Mouse (Mus musculus) kidney, embryonic 14.5 days (tissue): ENCODE results near the gene Cdip1. TPM values are rescaled to one million over a fixed set of nuclear protein-coding genes. Genes with fewer than 3 reads are reported as not detected.
"Not testable (repeated sequence)": the region's sequence is repeated elsewhere in the genome, so short reads cannot be mapped to it uniquely, and the experiment has no call there.

ENCODE experiments used
- ATAC-seq: fragments of 200-750 bp; cut with Nextera tagmentation; 2 replicates; pipeline ENCODE4 v1.8.0; 2017; ENCODE audit warnings: moderate number of reproducible peaks, mild to moderate bottlenecking, moderate TSS enrichment, moderate library complexity; ENCODE audit not compliant: low FRiP score, low TSS enrichment
- H3K27ac ChIP-seq: fragments of 300-500 bp; sonication (generic); 2 replicates; pipeline ENCODE4 v1.5.1; 2014; ENCODE audit warnings: low read depth, mild to moderate bottlenecking, low read length, moderate library complexity, mixed read lengths
- H3K27me3 ChIP-seq: fragments of 300-500 bp; sonication (generic); 2 replicates; pipeline ENCODE4 v1.6.1; 2014; ENCODE audit warnings: mild to moderate bottlenecking, low read length; ENCODE audit not compliant: control insufficient read depth, insufficient read depth
- H3K36me3 ChIP-seq: fragments of 300-500 bp; sonication (generic); 2 replicates; pipeline ENCODE4 v1.6.1; 2014; ENCODE audit warnings: low read length, mixed read lengths; ENCODE audit not compliant: control insufficient read depth, insufficient read depth
- H3K4me1 ChIP-seq: fragments of 300-500 bp; sonication (generic); 2 replicates; pipeline ENCODE4 v1.6.1; 2014; ENCODE audit warnings: low read length, mixed read lengths; ENCODE audit not compliant: control insufficient read depth, insufficient read depth
- H3K4me2 ChIP-seq: fragments of 300-500 bp; sonication (generic); replicated peaks from 2 replicates; pipeline ENCODE4 v1.6.1; 2014; ENCODE audit warnings: low read depth, mild to moderate bottlenecking, low read length
- H3K4me3 ChIP-seq: fragments of 300-500 bp; sonication (generic); 2 replicates; pipeline ENCODE4 v1.5.1; 2014; ENCODE audit warnings: mild to moderate bottlenecking, low read length
- H3K9ac ChIP-seq: fragments of 300-500 bp; sonication (generic); 2 replicates; pipeline ENCODE4 v1.6.1; 2014; ENCODE audit warnings: low read depth, mild to moderate bottlenecking, low read length, moderate library complexity
- H3K9me3 ChIP-seq: fragments of 300-500 bp; sonication (generic); 2 replicates; pipeline ENCODE4 v1.6.1; 2016; ENCODE audit warnings: low read length; ENCODE audit not compliant: control insufficient read depth
- WGBS: fragments of 180-500 bp; shearing (Covaris S2); extraction: QIAGEN DNeasy Blood & Tissue Kit; methylation state at CpG from one replicate; pipeline ENCODE4 v1.1.7; 2014; 5-methylcytosine and 5-hydroxymethylcytosine counted together
- polyA plus RNA-seq: library from polyadenylated mRNA; unstranded; fragments of >200 nt; fragmentation: Nextera tagmentation; extraction: Ambion mirVana; gene quantifications from 2 replicates; pipeline ENCODE4 v1.2.1, GENCODE M21; 2014

Cdip1 gene
- polyA plus RNA-seq, 1 experiment from 2014 or later, result 98.0 TPM

GRCm38 (mm10) chr16:4824466-4824865 lies 34.4 kb upstream of the Cdip1 start:
- H3K4me2 ChIP-seq, H3K36me3 ChIP-seq, H3K9me3 ChIP-seq, H3K4me3 ChIP-seq, H3K9ac ChIP-seq, H3K27me3 ChIP-seq, H3K4me1 ChIP-seq, ATAC-seq, H3K27ac ChIP-seq: not testable (repeated sequence)
- WGBS, result 89% methylated on average over 5 of the region's 5 CpGs

GRCm38 (mm10) chr16:4818349-4818748 lies 28.3 kb upstream of the Cdip1 start:
- Histone ChIP-seq H3K4me1 (no peaks in the 10 kb centered on the region), H3K36me3 (no peaks in the 10 kb centered on the region), H3K4me2 (no peak overlapping the region), H3K9ac (no peak overlapping the region), H3K4me3 (no peak overlapping the region), H3K9me3 (peaks cover 4% of the 10 kb centered on the region; the same call in 1 of the 2 replicates), H3K27me3 (no peaks in the 10 kb centered on the region), H3K27ac (no peak overlapping the region)
- WGBS, result 85% methylated on average over 3 of the region's 3 CpGs
- no peak for ATAC-seq

- H3K9me3 ChIP-seq, result no peaks in the 10 kb centered on the region
- no peaks in the 10 kb centered on the region for H3K27me3 ChIP-seq
- H3K27ac ChIP-seq, result no peak overlapping the region
- H3K4me3 ChIP-seq, result no peak overlapping the region
- no peaks in the 10 kb centered on the region for H3K4me1 ChIP-seq
- no peak overlapping the region for H3K4me2 ChIP-seq
- ATAC-seq, result no peak
- no peak overlapping the region for H3K9ac ChIP-seq
- no peaks in the 10 kb centered on the region for H3K36me3 ChIP-seq
- WGBS, result 82% methylated on average over 4 of the region's 4 CpGs
Measured at GRCm38 (mm10) chr16:4796631-4797030, 6.5 kb upstream of the Cdip1 start.

- no peaks in the 10 kb centered on the region for H3K36me3 ChIP-seq
- no peak overlapping the region for H3K4me3 ChIP-seq
- ATAC-seq, result no peak
- peaks cover 19% of the 10 kb centered on the region for H3K4me1 ChIP-seq
- no peak overlapping the region for H3K4me2 ChIP-seq
- no peaks in the 10 kb centered on the region for H3K27me3 ChIP-seq
- H3K9ac ChIP-seq, result no peak overlapping the region
- H3K27ac ChIP-seq, result no peak overlapping the region
- no peaks in the 10 kb centered on the region for H3K9me3 ChIP-seq
- 56% methylated on average over 2 of the region's 2 CpGs for WGBS
Measured at GRCm38 (mm10) chr16:4791332-4791731, 1.2 kb upstream of the Cdip1 start.

GRCm38 (mm10) chr16:4789311-4789768 lies 752 bp downstream of the Cdip1 start:
- Histone ChIP-seq H3K4me3 (peak overlapping the region; percentile 87), H3K27me3 (no peaks in the 10 kb centered on the region), H3K27ac (peak overlapping the region; percentile 98), H3K36me3 (no peaks in the 10 kb centered on the region; the same call in 1 of the 2 replicates), H3K4me1 (peaks cover 26% of the 10 kb centered on the region), H3K9me3 (no peaks in the 10 kb centered on the region), H3K4me2 (peak overlapping the region; percentile 72), H3K9ac (peak overlapping the region; percentile 89)
- under 1% methylated on average over 29 of the region's 29 CpGs for WGBS
- ATAC-seq, result peak; percentile 58

GRCm38 (mm10) chr16:4788176-4788575 lies 1.9 kb downstream of the Cdip1 start:
- H3K9me3 ChIP-seq, result no peaks in the 10 kb centered on the region
- H3K9ac ChIP-seq, result no peak overlapping the region
- H3K36me3 ChIP-seq, result peaks cover 4% of the 10 kb centered on the region; the same call in 1 of the 2 replicates
- no peaks in the 10 kb centered on the region for H3K27me3 ChIP-seq
- no peak for ATAC-seq
- peak overlapping the region; percentile 72; the same call in 1 of the 2 replicates for H3K4me2 ChIP-seq
- peaks cover 28% of the 10 kb centered on the region for H3K4me1 ChIP-seq
- H3K27ac ChIP-seq, result no peak overlapping the region
- no peak overlapping the region for H3K4me3 ChIP-seq

GRCm38 (mm10) chr16:4785706-4786105 lies 4.4 kb downstream of the Cdip1 start:
- Histone ChIP-seq H3K27ac (no peak overlapping the region), H3K9me3 (no peaks in the 10 kb centered on the region), H3K4me1 (peaks cover 28% of the 10 kb centered on the region), H3K36me3 (peaks cover 4% of the 10 kb centered on the region; the same call in 1 of the 2 replicates), H3K4me2 (no peak overlapping the region), H3K9ac (no peak overlapping the region), H3K27me3 (no peaks in the 10 kb centered on the region), H3K4me3 (no peak overlapping the region)
- no peak for ATAC-seq
- WGBS, result 83% methylated on average over 4 of the region's 4 CpGs

- no peak overlapping the region for H3K4me3 ChIP-seq
- no peaks in the 10 kb centered on the region for H3K27me3 ChIP-seq
- peaks cover 4% of the 10 kb centered on the region; the same call in 1 of the 2 replicates for H3K36me3 ChIP-seq
- no peak overlapping the region for H3K4me2 ChIP-seq
- H3K9ac ChIP-seq, result no peak overlapping the region
- H3K27ac ChIP-seq, result no peak overlapping the region
- ATAC-seq, result no peak
- H3K4me1 ChIP-seq, result peaks cover 14% of the 10 kb centered on the region; the same call in 1 of the 2 replicates
- H3K9me3 ChIP-seq, result no peaks in the 10 kb centered on the region
Measured at GRCm38 (mm10) chr16:4782515-4782914, 7.6 kb downstream of the Cdip1 start.

GRCm38 (mm10) chr16:4781524-4782196 lies 8.4 kb downstream of the Cdip1 start:
- WGBS, result 54% methylated on average over 5 of the region's 5 CpGs
- H3K4me2 ChIP-seq, result no peak overlapping the region
- no peak overlapping the region for H3K9ac ChIP-seq
- H3K4me1 ChIP-seq, result peaks cover 13% of the 10 kb centered on the region; the same call in 1 of the 2 replicates
- no peak overlapping the region for H3K4me3 ChIP-seq
- H3K9me3 ChIP-seq, result no peaks in the 10 kb centered on the region
- H3K27me3 ChIP-seq, result no peaks in the 10 kb centered on the region
- peaks cover 4% of the 10 kb centered on the region; the same call in 1 of the 2 replicates for H3K36me3 ChIP-seq
- ATAC-seq, result peak; percentile 72; the same call in 1 of the 2 replicates
- H3K27ac ChIP-seq, result no peak overlapping the region
